ENCODE assay signal across 7 mouse cellular contexts in the genomic region with DNA sequence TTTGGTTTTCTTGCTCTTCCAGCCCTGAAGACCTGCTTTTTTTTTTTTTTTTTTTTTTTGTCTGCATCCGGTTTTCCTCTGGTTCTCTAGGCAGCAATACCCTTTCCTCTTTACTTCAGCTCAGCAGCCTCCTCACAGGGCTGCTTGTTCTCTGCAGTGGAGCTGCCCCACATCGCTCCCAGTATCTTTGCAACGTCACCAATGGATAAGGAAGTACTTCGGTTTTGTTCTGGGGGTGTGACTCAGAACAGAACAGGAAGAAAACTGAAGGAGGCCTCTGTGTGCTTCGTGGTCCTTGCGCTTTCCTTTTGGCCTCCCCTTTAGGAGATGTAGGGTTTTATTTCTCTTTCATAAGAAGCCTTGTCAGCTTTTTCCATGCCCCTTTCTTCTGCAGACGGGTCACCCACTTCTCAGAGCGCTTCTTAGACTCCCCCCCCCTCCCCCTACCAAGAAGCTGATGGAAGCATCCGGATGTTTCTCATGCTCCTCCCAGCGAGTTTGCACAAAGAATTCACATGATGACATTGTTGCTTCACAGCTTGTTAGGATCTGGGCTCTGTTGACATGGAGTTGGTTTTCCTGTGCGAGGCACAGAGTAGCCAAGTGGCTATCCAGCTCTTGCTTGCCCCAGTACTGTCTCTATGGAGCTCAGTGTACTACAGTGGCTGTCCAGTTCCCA.
DNase-seq lines count a peak whose midpoint lies in the region; ATAC-seq and TF ChIP-seq lines count a peak whose summit lies in the region.

No protein-coding gene starts in this region.

- H3K9me3 ChIP-seq in neural tube, embryonic 15.5 days (replicated peaks) = no peaks in the 10 kb centered on the region
- no peaks in the 10 kb centered on the region for H3K9me3 ChIP-seq in heart, embryonic 12.5 days (replicated peaks)
- H3K9me3 ChIP-seq in stomach, postnatal 0 days (ENCODE audit: control insufficient read depth, low read length) = no peaks in the 10 kb centered on the region

- H3K27ac ChIP-seq in neural tube, embryonic 15.5 days (replicated peaks) = 0 out of 2 replicates have a peak overlapping the region, but pooled peaks have one; percentile 9
- H3K27ac ChIP-seq in heart, embryonic 12.5 days (ENCODE audit: poor library complexity, severe bottlenecking) = peak overlapping the region; percentile 5; the same call in 1 of the 2 replicates
- H3K27ac ChIP-seq in stomach, postnatal 0 days (replicated peaks) = no peak overlapping the region
- H3K27ac ChIP-seq in cerebellum, adult 2 months (ENCODE audit: insufficient read depth, low read length) = no peak overlapping the region

- TF ChIP-seq EP300 in stomach, postnatal 0 days (optimal IDR thresholded peaks at IDR 0.05) = no peak

- WGBS in neural tube, embryonic 15.5 days = 67% methylated on average over 11 of the region's 11 CpGs
- 44% methylated on average over 11 of the region's 11 CpGs for WGBS in heart, embryonic 12.5 days
- WGBS in stomach, postnatal 0 days = 58% methylated on average over 11 of the region's 11 CpGs
- WGBS in cerebellum, adult 2 months = 60% methylated on average over 11 of the region's 11 CpGs

- ATAC-seq in neural tube, embryonic 15.5 days (ENCODE audit: low FRiP score) = no peak
- no peak for ATAC-seq in heart, embryonic 12.5 days (ENCODE audit: insufficient number of reproducible peaks, low FRiP score)
- ATAC-seq in stomach, postnatal 0 days (ENCODE audit: low FRiP score, low TSS enrichment) = 0 out of 2 replicates have a peak, but pooled peaks have one; percentile 53

- H3K36me3 ChIP-seq in neural tube, embryonic 15.5 days = no peaks in the 10 kb centered on the region
- no peaks in the 10 kb centered on the region for H3K36me3 ChIP-seq in heart, embryonic 12.5 days
- H3K36me3 ChIP-seq in stomach, postnatal 0 days (ENCODE audit: control insufficient read depth, insufficient read depth, low read length) = no peaks in the 10 kb centered on the region

- no peak for TF ChIP-seq POLR2A in cerebellum, adult 2 months (IDR thresholded peaks at IDR 0.05; ENCODE audit: borderline replicate concordance, insufficient read depth, low read length)

- no peak overlapping the region for H3K4me2 ChIP-seq in neural tube, embryonic 15.5 days
- 0 out of 2 replicates have a peak overlapping the region, but pooled peaks have one; percentile 26 for H3K4me2 ChIP-seq in heart, embryonic 12.5 days
- no peak overlapping the region; the same call in 1 of the 2 replicates for H3K4me2 ChIP-seq in stomach, postnatal 0 days (replicated peaks; ENCODE audit: low read depth)

- H3K4me3 ChIP-seq in neural tube, embryonic 15.5 days (replicated peaks) = no peak overlapping the region
- H3K4me3 ChIP-seq in heart, embryonic 12.5 days = no peak overlapping the region
- H3K4me3 ChIP-seq in stomach, postnatal 0 days (ENCODE audit: low read depth, low read length) = no peak overlapping the region
- H3K4me3 ChIP-seq in cerebellum, adult 2 months (replicated peaks; ENCODE audit: insufficient read depth, low read depth, low read length) = no peak overlapping the region

- H3K4me1 ChIP-seq in neural tube, embryonic 15.5 days = peaks cover 3% of the 10 kb centered on the region; the same call in 1 of the 2 replicates
- peaks cover 14% of the 10 kb centered on the region for H3K4me1 ChIP-seq in heart, embryonic 12.5 days (replicated peaks)
- H3K4me1 ChIP-seq in stomach, postnatal 0 days (replicated peaks; ENCODE audit: control insufficient read depth, insufficient read depth) = no peaks in the 10 kb centered on the region
- H3K4me1 ChIP-seq in cerebellum, adult 2 months (ENCODE audit: control insufficient read depth, insufficient read depth, low read length) = no peaks in the 10 kb centered on the region

- no peak for TF ChIP-seq CTCF in stomach, postnatal 0 days (IDR thresholded peaks at IDR 0.05; ENCODE audit: low read depth)
- no peak for TF ChIP-seq CTCF in cerebellum, adult 2 months (IDR thresholded peaks at IDR 0.05; ENCODE audit: borderline replicate concordance, insufficient read depth, low read depth, low read length)

- H3K9ac ChIP-seq in neural tube, embryonic 15.5 days (replicated peaks) = no peak overlapping the region
- H3K9ac ChIP-seq in heart, embryonic 12.5 days = no peak overlapping the region
- no peak overlapping the region for H3K9ac ChIP-seq in stomach, postnatal 0 days (ENCODE audit: low read length)

- H3K27me3 ChIP-seq in neural tube, embryonic 15.5 days (replicated peaks) = no peaks in the 10 kb centered on the region
- H3K27me3 ChIP-seq in heart, embryonic 12.5 days (replicated peaks) = no peaks in the 10 kb centered on the region
- no peaks in the 10 kb centered on the region for H3K27me3 ChIP-seq in stomach, postnatal 0 days (ENCODE audit: control insufficient read depth, insufficient read depth, low read length)
- no peaks in the 10 kb centered on the region for H3K27me3 ChIP-seq in cerebellum, adult 2 months (ENCODE audit: control insufficient read depth, insufficient read depth, low read length)

- DNase-seq in neural tube, embryonic 10.5 days (ENCODE audit: extremely low spot score, low spot score) = no peak
- DNase-seq in kidney, postnatal 4 days = peak; percentile 6 to 17
- DNase-seq in stomach, postnatal 0 days (ENCODE audit: low spot score) = no peak
- no peak for DNase-seq in cerebellum, adult 2 months
- DNase-seq in ovary, postnatal 10 days (ENCODE audit: low spot score) = no peak

Comparison
In these comparisons a context has a peak if more than half of its experiments do, and no peak if none do; other contexts are left out.
1. H3K27ac ChIP-seq: peak in neural tube, embryonic 15.5 days (single experiment) and heart, embryonic 12.5 days (single experiment); none in stomach, postnatal 0 days (single experiment) and cerebellum, adult 2 months (single experiment).
2. DNase-seq: peak in kidney, postnatal 4 days (2 of 2); none in neural tube, embryonic 10.5 days (single experiment), stomach, postnatal 0 days (single experiment), cerebellum, adult 2 months (0 of 2) and ovary, postnatal 10 days (single experiment).